Mouse (Mus musculus): ENCODE measurements around the gene Tac4. TPM values are rescaled to one million over a fixed set of nuclear protein-coding genes. Genes with fewer than 3 reads are reported as not detected.

The Tac4 gene
- total RNA-seq, 2 experiments from 2014 or later = not detected

DNA sequence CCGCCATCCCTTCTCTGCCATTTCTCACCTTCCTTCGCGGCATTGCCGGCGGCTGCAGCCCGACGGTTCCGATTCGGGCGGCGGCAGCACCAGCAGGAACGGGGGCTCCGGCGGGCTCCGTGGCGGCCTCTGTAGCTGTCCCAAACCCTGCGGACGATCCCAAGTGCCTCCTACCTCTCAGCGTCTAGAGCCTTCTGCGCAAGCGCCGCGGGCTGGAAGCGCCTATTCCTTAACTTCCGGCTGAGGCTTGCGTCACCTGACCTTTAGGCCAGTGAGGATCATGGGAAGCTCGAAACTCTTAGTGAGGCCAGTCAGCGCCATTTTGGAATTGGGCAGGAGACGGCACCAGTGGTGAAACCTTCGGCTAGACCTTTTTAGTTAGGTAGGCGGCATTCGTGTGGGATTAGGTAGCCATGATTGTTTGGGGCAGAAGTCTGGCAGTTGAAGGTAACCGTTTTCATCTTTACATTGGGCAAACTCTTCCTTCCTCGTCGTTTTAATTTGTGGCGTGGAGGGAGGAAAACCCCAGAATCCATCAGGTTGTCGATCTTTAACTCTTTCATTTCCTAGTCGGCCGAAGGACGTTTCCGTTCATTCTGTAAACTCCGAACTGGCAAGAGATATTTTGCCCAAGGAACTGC lies 48.8 kb downstream of the Tac4 start, which contains the start of gene Kat7:
TSS of gene Kat7 (minus strand) at position 240 of the 641 bp plus-strand sequence.
- ATAC-seq (replicated peaks; ENCODE audit: low FRiP score, poor library complexity, severe bottlenecking) = peak; percentile 84

DNA sequence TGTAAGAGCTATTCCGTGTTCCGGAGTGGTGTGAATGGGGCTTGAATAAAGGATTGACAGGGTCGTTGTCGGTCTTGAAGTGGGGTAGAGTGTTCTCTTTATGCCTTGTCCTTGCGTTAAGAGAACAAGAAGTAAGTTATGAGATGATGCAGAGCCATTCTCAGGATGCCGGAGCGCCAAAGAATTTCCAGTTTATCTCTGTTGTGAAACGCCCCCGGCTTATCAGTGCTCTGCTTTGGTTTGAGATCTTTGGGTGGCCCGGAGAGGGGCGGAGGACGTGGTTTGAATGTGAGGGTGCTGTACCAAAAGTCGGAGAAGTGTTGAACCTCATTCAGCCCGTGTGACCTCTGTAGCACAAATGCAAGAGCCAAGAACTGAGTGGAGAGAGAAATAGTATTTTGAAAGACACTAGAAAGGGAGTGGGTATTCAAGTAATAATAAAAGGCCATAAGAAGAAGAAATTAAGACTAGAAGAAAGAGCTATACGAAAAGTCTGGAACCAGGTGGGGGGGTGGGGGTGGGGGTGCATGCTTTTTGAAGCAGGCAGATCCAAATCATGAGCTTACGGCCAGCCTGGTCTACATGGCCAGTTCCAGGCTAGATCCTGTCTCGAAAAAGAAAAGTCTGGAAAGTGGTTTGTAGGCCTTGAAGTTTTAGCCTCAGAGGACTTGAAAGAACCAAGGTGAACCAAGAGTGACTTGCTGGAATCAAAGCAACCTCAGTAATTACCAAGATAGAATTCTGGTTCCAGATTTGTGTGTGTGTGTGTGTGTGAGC lies 49.5 kb downstream of the Tac4 start:
- ATAC-seq (replicated peaks; ENCODE audit: low FRiP score, poor library complexity, severe bottlenecking) = no peak; the same call in 1 of the 2 replicates

DNA sequence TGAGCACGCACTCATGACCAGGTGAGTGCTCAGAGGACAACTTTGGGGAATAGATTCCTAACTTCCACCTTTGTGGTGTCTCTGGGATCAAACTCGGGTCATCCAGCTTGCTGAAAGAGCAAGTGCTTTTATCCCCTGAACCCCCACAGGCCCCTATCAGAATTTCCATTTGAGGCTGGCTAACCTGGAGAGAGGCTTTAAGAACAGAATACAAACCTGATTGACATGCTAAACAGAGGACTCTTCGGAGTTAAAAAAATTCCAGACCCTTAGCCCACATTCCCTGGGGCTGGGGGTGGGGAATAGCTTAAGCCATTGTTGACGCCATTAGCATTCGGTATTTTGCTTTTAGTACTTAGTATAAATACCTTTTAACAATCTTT lies 50.1 kb downstream of the Tac4 start:
- ATAC-seq (replicated peaks; ENCODE audit: low FRiP score, poor library complexity, severe bottlenecking) = no peak

DNA sequence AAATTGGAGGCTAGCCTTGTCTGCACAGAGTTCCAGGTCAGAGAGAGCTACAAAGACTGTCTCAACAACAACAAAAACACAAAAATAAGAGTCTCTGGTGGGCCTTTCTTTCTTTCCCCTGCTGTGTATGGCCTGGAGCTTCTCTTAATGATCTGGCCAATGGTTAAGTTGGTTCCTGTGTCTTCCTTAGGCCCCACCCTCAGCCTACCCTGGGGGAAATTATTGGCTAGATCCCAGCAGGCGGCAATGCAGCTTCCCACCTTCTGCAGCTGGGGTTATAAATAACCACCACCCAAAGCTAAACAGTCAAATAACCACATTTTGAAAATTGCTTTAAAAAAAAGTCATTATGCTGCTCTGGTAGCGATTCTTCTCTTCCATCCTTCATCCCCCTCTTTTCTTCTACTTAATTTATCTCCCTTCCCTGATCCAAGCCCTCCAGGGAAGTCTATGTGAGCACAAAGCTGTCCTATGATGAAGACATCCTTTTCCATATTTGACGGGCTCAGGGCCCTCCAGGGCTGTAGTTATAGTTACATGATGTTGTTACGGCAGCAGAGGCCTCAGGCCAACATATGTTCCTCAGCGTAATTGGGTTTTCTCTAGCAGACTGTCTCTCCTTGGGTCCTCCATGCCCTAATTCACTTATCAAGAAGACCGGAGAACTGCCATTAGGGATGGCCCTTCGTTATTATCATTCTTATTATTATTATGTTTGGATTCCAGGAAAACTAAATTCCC lies 54.1 kb downstream of the Tac4 start:
- ATAC-seq (replicated peaks; ENCODE audit: low FRiP score, poor library complexity, severe bottlenecking) = no peak

DNA sequence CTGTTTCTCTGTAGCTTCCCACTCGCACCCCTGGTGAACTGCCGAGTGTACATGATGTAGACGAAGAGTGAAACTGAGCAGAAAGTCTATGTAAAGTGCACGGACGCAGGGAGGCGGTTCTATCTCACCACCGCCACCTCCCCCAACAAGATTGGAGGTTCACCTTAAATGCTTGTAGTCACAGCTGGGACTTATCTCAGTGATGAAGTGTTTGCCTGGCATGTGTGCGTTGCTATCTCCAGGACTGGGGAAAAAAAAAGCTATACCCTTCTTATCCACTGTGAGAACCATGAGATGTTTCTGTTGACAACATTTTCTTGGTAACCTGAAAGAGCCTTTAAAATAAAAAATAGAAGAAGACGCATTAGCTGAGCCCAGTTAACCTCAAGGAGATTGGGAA lies 56.8 kb downstream of the Tac4 start:
- ATAC-seq (replicated peaks; ENCODE audit: low FRiP score, poor library complexity, severe bottlenecking) = peak; percentile 85

Other genes with a start within 250 kb of the Tac4 start
- 1.3 and 7.9 TPM in 2 replicates for gene Pdk2, start 220.2 kb upstream of the Tac4 start, total RNA-seq (2015; ENCODE audit: low replicate concordance)
- 0.60 and 5.6 TPM in 2 replicates for gene Pdk2, start 220.2 kb upstream of the Tac4 start, total RNA-seq (2017; ENCODE audit: low replicate concordance)
- not detected in 2 replicates for gene Itga3, start 184.7 kb upstream of the Tac4 start, total RNA-seq (2015; ENCODE audit: low replicate concordance)
- not detected in 2 replicates for gene Itga3, start 184.7 kb upstream of the Tac4 start, total RNA-seq (2017; ENCODE audit: low replicate concordance)
- not detected in 2 replicates for gene Dlx3, start 141.4 kb upstream of the Tac4 start, total RNA-seq (2015; ENCODE audit: low replicate concordance)
- gene Dlx3, start 141.4 kb upstream of the Tac4 start, total RNA-seq (2017; ENCODE audit: low replicate concordance) = not detected in 2 replicates
- gene Dlx4, start 115.3 kb upstream of the Tac4 start, total RNA-seq (2015; ENCODE audit: low replicate concordance) = not detected in 2 replicates
- 0.70 TPM in 1 of 2 replicates, not detected in the other for gene Dlx4, start 115.3 kb upstream of the Tac4 start, total RNA-seq (2017; ENCODE audit: low replicate concordance)
- 33.8 and 39.3 TPM in 2 replicates for gene Kat7, start 48.7 kb downstream of the Tac4 start, total RNA-seq (2015; ENCODE audit: low replicate concordance)
- gene Kat7, start 48.7 kb downstream of the Tac4 start, total RNA-seq (2017; ENCODE audit: low replicate concordance) = 41.5 and 65.5 TPM in 2 replicates
- gene Fam117a, start 75.5 kb downstream of the Tac4 start, total RNA-seq (2015; ENCODE audit: low replicate concordance) = 321 and 423 TPM in 2 replicates
- gene Fam117a, start 75.5 kb downstream of the Tac4 start, total RNA-seq (2017; ENCODE audit: low replicate concordance) = 386 and 450 TPM in 2 replicates
- 20.8 and 23.0 TPM in 2 replicates for gene Slc35b1, start 123.2 kb downstream of the Tac4 start, total RNA-seq (2015; ENCODE audit: low replicate concordance)
- gene Slc35b1, start 123.2 kb downstream of the Tac4 start, total RNA-seq (2017; ENCODE audit: low replicate concordance) = 31.4 and 40.6 TPM in 2 replicates
- 38.9 and 51.9 TPM in 2 replicates for gene Spop, start 152.6 kb downstream of the Tac4 start, total RNA-seq (2015; ENCODE audit: low replicate concordance)
- 43.5 and 60.1 TPM in 2 replicates for gene Spop, start 152.6 kb downstream of the Tac4 start, total RNA-seq (2017; ENCODE audit: low replicate concordance)

All from erythroblast, adult 5-6 weeks (primary cell).